Mouse (Mus musculus) adrenal gland, postnatal 14 days (tissue): ENCODE data around the gene Aimp2. TPM values are rescaled to one million over a fixed set of nuclear protein-coding genes. Genes with fewer than 3 reads are reported as not detected.

ENCODE experiments used
- DNase-seq: peaks from one replicate; pipeline ENCODE4 v3.0.0; 2021; ENCODE audit warnings: mixed read lengths
- long read RNA-seq, 2 experiments: library from polyadenylated mRNA; stranded (forward); transcript quantifications; one replicate each; pipeline ENCODE4 v2.0.0; 2021
- total RNA-seq: library from RNA; stranded (reverse); gene quantifications from 2 replicates; pipeline ENCODE4 v1.2.3, GENCODE M21; 2021

Gene Aimp2
- total RNA-seq = 33.5 and 41.5 TPM in 2 replicates
- long read RNA-seq, experiment 1, transcript Aimp2-201 (4 exons, 1,185 nt) = major isoform, 35 of 46 reads
- long read RNA-seq, experiment 1, transcript Aimp2-202 (4 exons, 1,073 nt) = minor isoform, 8 of 46 reads
- long read RNA-seq, experiment 1, partial matches to known transcripts = 2 of 46 reads
- long read RNA-seq, experiment 1, other reads (novel, unspliced or antisense) = 1 of 46 reads
- long read RNA-seq, experiment 2, transcript Aimp2-201 (4 exons, 1,185 nt) = major isoform, 30 of 45 reads
- long read RNA-seq, experiment 2, transcript Aimp2-202 (4 exons, 1,073 nt) = minor isoform, 12 of 45 reads
- long read RNA-seq, experiment 2, partial matches to known transcripts = 0 of 45 reads
- long read RNA-seq, experiment 2, other reads (novel, unspliced or antisense) = 3 of 45 reads

- DNase-seq = peak; percentile 97
Observed at GRCm38 (mm10) chr5:143909417-143910400, at the start of gene Aimp2, which contains the start of gene Pms2. TSS of gene Aimp2 (minus strand) at chr5:143909847. TSS of gene Pms2 (plus strand) at chr5:143909964.

GRCm38 (mm10) chr5:143957101-143957500 lies 47.5 kb upstream of the Aimp2 start:
- no peak for DNase-seq

- peak; percentile 40 for DNase-seq
Observed at GRCm38 (mm10) chr5:143950016-143950415, 40.4 kb upstream of the Aimp2 start.

- no peak for DNase-seq
Observed at GRCm38 (mm10) chr5:143948361-143948760, 38.7 kb upstream of the Aimp2 start.

GRCm38 (mm10) chr5:143943231-143944125 lies 33.8 kb upstream of the Aimp2 start:
- DNase-seq = no peak

- no peak for DNase-seq
Observed at GRCm38 (mm10) chr5:143941588-143941987, 31.9 kb upstream of the Aimp2 start.

GRCm38 (mm10) chr5:143936156-143936555 lies 26.5 kb upstream of the Aimp2 start:
- no peak for DNase-seq

GRCm38 (mm10) chr5:143933875-143934274 lies 24.2 kb upstream of the Aimp2 start:
- DNase-seq = no peak

GRCm38 (mm10) chr5:143933414-143933813 lies 23.8 kb upstream of the Aimp2 start:
- DNase-seq = no peak

- DNase-seq = peak; percentile 50
Observed at GRCm38 (mm10) chr5:143932831-143933230, 23.2 kb upstream of the Aimp2 start, which contains the start of gene Rsph10b. TSS of gene Rsph10b (plus strand) at chr5:143933035.

GRCm38 (mm10) chr5:143931863-143932580 lies 22.4 kb upstream of the Aimp2 start:
- no peak for DNase-seq

GRCm38 (mm10) chr5:143930656-143931055 lies 21.0 kb upstream of the Aimp2 start:
- no peak for DNase-seq

GRCm38 (mm10) chr5:143929291-143929690 lies 19.6 kb upstream of the Aimp2 start:
- DNase-seq = no peak

- no peak for DNase-seq
Observed at GRCm38 (mm10) chr5:143927875-143928274, 18.2 kb upstream of the Aimp2 start, which contains the start of gene Gm42421. TSS of gene Gm42421 (plus strand) at chr5:143928175.

- DNase-seq = no peak
Observed at GRCm38 (mm10) chr5:143924781-143925452, 15.3 kb upstream of the Aimp2 start.

- DNase-seq = no peak
Observed at GRCm38 (mm10) chr5:143918120-143918519, 8.5 kb upstream of the Aimp2 start.

GRCm38 (mm10) chr5:143917418-143917817 lies 7.8 kb upstream of the Aimp2 start:
- peak; percentile 77 for DNase-seq

- no peak for DNase-seq
Observed at GRCm38 (mm10) chr5:143916221-143916620, 6.6 kb upstream of the Aimp2 start.

GRCm38 (mm10) chr5:143908926-143909325 lies 721 bp downstream of the Aimp2 start:
- DNase-seq = no peak

- DNase-seq = no peak
Observed at GRCm38 (mm10) chr5:143906429-143906828, 3.2 kb downstream of the Aimp2 start.
